Mouse (Mus musculus) naive thymus-derived CD4-positive, alpha-beta T cell, adult 2 months (primary cell): Measurements from ENCODE around the gene Lce3d.

Experiments
- DNase-seq: peaks from one replicate; pipeline ENCODE4 v3.0.0-alpha.2; 2011; ENCODE audit warnings: low read depth

Lce3d gene

DNA sequence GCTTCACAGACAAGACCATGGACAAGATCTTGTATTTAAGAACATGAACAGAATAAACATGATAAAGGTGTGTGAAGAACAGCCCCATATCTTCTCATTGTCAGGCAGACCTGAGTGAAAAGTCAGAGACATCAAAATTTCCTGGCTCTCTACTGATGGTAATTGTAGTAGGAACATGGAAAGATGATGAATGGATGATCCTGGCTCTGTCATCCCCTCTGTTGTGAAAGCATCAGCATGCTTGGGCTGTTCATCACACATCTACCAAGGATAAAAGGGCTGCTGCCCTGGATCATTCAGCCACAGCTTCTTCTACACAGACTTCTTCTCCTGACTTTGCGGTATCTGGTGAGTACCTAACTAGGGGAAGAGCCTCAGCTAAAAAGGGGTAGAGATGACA, at the start of gene Lce3d:
Gene Lce3d (plus strand): TSS at position 301 of the 400 bp plus-strand sequence.
- no peak for DNase-seq

DNA sequence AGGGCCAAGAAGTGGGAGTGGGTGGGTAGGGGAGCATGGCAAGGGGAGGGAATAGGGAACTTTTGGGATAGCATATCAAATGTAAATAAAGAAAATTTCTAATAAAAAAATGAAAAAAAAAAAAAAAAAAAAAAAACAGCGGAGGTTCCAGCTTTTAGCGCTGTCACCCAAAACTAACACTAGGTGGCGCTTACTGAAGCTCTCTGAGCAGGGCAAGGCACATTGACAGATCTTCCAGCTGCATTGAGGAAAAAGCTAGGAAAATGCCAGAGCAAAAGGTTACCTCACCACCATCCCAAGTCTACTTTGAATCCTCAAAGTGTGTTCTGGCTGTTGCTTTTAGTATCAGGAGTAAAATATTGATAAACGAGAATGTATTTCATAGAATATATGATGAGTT, 49.6 kb upstream of the Lce3d start:
- no peak for DNase-seq

DNA sequence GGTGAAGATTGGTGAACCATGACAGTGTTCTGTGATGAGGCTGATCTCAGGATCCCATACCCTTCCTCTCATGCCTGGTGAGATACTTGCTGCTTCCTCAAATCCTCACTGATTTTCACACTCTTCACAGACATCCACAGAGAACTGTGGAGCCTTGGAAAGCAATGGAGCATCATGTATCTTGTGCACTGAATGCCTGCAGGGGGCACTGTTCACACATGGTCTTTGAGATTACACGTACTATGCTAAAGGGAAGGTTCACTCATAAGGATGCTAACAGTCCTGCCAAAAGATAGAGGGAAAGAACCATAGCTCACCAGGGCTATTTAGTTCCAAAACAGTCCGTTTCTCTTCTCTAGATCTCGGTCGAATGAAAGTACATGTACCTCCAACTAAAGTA, 36.8 kb upstream of the Lce3d start:
- no peak for DNase-seq

DNA sequence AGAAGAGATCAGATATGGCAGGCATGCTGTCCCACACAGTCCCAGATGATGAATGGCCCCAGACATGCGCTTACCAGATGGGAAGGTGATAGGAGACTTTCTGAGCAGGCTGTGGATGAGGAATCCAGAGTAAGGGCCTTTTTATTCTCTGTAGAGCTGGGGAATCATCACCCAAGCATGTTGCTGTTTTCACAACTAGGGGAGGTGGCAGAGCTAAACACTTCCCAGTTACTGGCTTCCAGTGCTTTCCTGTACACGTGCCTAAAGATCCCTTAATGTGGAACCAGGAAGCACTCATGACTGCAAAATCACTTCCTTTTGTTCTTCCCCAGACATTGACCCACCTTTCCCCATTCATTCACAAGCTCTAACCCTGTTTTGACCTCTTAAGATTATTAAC, 31.1 kb upstream of the Lce3d start, which contains the start of gene Lce3a:
Gene Lce3a (minus strand): TSS at position 101 of the 400 bp plus-strand sequence.
- DNase-seq: no peak

DNA sequence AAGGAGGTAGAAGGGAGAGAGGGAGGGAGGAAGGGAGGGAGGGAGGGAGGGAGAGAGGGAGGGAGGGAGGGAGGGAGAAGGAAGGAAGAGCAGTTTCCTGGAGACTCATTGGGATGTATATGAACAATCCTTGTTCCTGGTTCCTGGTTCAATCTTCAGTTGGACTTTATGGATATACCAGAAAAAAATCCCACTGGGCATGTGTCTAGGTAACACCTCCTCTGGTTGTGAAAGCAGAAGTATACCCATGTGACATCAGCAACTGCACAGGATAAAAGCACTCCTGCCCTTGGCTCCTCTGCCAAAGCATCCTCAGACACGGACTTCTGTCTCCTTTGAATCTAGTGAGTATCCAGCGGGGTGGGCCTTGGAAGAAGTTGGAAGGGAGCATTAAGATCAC, 24.5 kb upstream of the Lce3d start, which contains the start of gene Lce3b:
Gene Lce3b (plus strand): TSS at position 301 of the 400 bp plus-strand sequence.
- DNase-seq: no peak

DNA sequence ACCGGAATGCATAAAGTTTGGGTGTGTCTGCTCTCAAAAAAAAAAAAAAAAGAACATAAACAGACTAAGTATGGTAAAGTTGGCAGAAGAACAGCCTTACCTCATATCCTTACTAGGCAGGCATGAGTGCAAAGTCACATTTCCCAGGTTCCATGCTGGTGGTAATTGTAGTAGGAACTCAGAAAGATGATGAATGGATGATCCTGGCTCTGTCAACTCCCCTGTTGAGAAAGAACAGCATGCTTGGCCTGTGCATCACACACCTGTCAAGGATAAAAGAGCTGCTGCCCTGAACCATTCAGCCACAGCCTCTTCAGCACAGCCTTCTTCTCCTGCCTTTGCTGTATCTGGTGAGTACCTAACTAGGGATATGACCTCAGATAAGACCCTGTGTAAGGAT, 13.0 kb upstream of the Lce3d start, which contains the start of gene Lce3c:
Gene Lce3c (plus strand): TSS at position 301 of the 400 bp plus-strand sequence.
- no peak for DNase-seq

DNA sequence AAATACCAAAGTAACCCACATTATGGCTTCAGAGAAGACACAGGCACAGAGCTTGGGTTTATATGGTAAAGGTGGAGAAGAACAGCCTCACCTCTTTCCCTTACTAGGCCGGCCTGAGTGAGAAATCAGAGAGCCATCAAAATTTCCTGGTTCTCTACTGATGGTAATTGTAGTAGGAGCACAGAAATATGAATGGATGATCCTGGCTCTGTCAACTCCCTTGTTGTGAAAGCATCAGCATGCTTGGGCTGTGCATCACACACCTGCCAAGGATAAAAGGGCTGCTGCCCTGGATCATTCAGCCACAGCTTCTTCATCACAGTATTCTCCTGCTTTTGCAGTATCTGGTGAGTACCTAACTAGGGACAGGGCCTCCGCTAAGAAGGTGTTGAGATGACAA, 9.6 kb downstream of the Lce3d start, which contains the start of gene Lce3e:
Gene Lce3e (plus strand): TSS at position 301 of the 400 bp plus-strand sequence.
- DNase-seq: no peak

DNA sequence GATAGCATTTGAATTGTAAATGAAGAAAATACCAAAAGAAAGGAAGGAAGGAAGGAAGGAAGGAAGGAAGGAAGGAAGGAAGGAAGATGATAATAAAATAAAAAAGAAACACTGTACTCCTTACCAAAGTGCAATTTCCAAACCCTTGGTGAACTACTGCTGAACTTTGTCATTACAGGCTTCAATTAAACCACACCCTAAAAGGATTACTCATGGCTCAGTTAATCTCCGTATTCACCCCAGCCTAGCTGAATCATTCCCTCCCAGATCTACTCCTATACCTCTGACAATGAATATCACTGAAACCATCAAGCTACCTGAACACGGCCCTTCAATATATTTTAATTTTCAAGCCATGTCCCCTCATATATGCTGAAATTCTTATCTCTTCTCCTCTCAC, 21.3 kb downstream of the Lce3d start:
- no peak for DNase-seq

DNA sequence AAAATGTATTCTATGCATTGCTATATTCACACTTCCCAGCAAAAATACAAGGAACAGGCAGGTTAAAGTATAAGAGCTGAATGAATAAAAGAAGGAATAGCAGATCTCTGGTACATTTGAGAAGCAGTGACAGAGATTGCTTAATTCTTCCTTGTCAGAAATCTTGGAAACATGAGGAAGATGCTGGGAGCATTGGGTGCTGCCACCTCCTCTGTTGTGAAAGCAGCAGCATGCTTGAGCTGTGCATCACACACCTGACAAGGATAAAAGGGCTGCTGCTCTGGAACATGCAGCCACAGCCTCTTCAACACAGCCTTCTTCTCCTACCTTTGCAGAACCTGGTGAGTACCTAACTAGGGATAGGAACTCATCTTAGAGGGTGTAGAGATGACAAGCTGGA, 34.7 kb downstream of the Lce3d start, which contains the start of gene Lce3f:
Gene Lce3f (plus strand): TSS at position 301 of the 400 bp plus-strand sequence.
- DNase-seq: no peak

DNA sequence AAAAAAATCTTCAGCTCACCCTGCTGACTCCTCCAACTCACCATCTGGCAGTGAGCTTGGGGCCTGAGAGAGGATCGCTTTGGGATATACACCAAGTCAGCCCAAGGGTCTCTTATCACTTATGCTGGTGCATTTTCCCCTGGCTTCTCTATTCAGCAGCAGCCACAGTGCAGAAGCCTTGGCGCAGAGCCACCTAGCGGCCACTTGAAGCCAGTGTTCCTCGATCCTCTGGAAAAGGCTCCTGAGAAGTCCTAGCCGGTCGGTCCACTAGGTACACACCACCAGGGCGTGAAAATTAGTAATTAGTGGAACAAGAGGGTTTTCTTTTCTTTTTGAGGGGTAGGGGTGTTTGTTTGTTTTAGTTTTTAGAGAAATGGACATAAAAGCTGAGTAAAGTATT, 41.5 kb downstream of the Lce3d start:
- DNase-seq: no peak

DNA sequence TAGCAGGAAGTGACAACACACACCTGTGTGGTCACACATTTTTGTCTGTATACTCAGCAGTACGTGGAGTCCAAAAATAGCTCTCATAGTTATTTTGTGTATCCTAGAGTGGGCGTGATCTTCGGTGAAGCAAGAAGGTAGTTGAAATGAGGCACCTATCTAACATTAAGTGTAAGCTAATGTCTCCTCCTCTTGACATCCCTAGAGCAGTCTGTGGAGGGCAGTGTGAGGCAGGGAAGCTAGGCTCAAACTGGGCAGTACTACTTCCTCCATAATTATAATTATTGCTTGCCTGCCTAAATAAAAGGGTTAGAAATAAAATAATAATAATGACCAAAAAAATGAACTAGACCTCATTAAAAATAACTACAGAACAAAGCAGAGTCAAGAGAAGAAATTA, 43.4 kb downstream of the Lce3d start:
- no peak for DNase-seq

DNA sequence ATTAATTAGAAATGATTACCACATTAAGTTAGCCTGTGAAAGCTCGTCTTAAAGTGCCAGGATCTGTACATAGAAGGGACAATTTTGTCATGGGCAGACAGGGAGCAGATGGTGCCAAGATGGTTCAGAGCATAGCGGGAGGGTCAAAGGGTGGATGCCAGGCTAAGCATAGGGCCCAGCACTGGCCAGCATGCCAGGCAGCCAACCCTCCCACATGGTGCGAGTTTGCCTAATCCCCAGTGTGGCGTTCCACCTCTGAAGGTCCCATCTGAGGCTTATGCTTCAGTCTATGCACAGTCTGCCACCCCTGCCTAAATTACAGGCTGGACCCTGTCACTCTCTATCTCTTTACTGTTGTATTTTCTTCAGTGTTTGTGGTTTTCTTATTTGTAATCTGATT, 45.7 kb downstream of the Lce3d start:
- DNase-seq: no peak
